Mouse (Mus musculus): ENCODE results near the gene Apoa1.

GRCm38 (mm10) chr9:46270782-46271181, 42.4 kb downstream of the Apoa1 start:
- TF ChIP-seq CTCF (IDR thresholded peaks at IDR 0.05; ENCODE audit: low read depth): no peak
- no peak for TF ChIP-seq EP300 (optimal IDR thresholded peaks at IDR 0.05)

Measured in stomach, postnatal 0 days (tissue).